Mouse (Mus musculus) left cerebral cortex, postnatal 14 days (tissue): ENCODE measurements at regions not wholly inside any gene's neighbourhood (a gene's known extent, or its start where the extent isn't known, plus 50 kb on each side); places are given as distances from the start of the nearest gene placed in this dataset.

Experiments used
- DNase-seq, 2 experiments: peaks; one replicate each; pipeline ENCODE4 v3.0.0; 2021 to 2022; ENCODE audit warnings: low spot score in 2 of 2, mixed read lengths in 1 of 2
- intact Hi-C: fragments of 180-260 bp; cut with DNase I; formaldehyde crosslinking; loops from one replicate; pipeline ENCODE4 v1.15.1; 2025

GRCm38 (mm10) chr12:58901931-58902330 is 109.9 kb downstream of the Sec23a start:
- DNase-seq: no peak
- intact Hi-C loops: no loop called here

DNA sequence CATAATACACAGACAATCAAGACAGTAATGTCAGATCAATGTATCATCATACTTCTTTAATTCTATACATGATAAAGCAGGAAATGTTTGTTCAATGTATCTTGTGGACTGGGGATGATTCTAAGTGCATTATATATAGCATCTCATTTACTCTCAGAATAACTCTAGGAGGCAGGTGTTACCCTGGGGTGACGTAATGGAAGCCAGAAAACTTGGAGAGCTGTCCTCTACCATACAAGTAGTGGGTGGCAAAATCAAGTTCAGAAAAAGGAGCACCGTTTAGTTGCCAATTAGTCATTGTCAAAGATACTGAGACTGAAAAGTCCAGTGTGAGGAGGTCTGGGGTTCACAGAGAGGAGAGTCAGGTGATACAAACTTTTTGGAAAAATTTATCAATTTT is 136.0 kb downstream of the Sec23a start:
- intact Hi-C loops: no loop called here
- no peak for DNase-seq

DNA sequence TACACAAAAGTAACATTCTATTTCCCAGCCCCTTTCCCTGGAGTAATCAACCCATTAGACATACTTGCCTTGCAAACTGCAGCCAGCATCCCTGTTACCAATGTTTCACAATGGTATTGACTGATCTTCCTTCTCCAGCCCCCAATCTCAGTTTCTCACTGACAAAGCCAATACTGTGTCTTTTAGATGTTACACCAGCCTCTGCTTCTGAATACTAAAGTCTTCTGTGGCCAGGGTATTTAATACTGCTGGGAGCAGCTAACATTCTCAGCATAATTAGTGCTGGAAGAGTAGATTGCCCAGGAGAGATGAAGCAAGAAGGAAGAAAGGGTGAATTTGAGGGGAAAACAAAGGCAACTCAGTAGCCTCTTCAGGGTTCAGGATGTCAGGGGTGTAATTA is 139.4 kb downstream of the Sec23a start:
- intact Hi-C loops: no loop called here
- DNase-seq: no peak

- no peak for DNase-seq
- intact Hi-C loops: no loop called here
Measured at GRCm38 (mm10) chr12:58856498-58856897, 155.3 kb downstream of the Sec23a start.

- intact Hi-C loops: no loop called here
- no peak for DNase-seq
Measured at GRCm38 (mm10) chr12:58851677-58852385, 160.0 kb downstream of the Sec23a start.

GRCm38 (mm10) chr12:58829656-58830055 is 182.2 kb downstream of the Sec23a start:
- intact Hi-C loops: no loop called here
- DNase-seq: no peak

DNA sequence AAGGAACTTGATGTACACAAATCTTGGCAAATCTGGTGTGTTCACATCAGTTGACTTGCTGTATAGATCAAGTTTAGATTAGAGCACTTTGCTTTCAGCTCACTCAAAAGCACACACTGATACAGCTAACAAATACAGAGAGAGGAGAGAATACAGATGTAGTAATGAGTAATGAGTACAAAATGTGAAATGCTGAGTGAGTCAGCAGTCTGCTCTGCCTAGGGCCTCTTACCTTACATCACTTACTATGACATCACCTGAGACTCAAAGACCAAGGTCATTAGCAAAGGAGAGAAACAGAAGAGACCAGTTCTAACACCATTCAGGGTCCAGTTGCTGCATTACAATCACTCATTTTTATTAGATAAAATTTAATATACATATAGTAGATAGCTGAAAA is 184.0 kb downstream of the Sec23a start:
- no peak for DNase-seq
- intact Hi-C loops: no loop called here

GRCm38 (mm10) chr12:58825139-58825921 is 186.5 kb downstream of the Sec23a start:
- intact Hi-C loops: no loop called here
- DNase-seq: no peak

- no peak for DNase-seq
- intact Hi-C loops: no loop called here
Measured at GRCm38 (mm10) chr12:58822971-58823370, 188.8 kb downstream of the Sec23a start.

- intact Hi-C loops: loop anchor here (5.0 to 10.0 kb wide), 3 partner anchors 372 to 979 kb away; partner anchors contain the start of gene Sstr1
- no peak for DNase-seq
Measured at GRCm38 (mm10) chr12:58804068-58804467, 207.7 kb downstream of the Sec23a start.

GRCm38 (mm10) chr12:58802410-58802809 is 209.4 kb downstream of the Sec23a start:
- peak; percentile 89 to 92 for DNase-seq
- intact Hi-C loops: loop anchor here (5.0 to 10.0 kb wide), 3 partner anchors 370 to 978 kb away; partner anchors contain the start of gene Sstr1
